Mouse (Mus musculus) left cerebral cortex, adult 2 months (tissue): ENCODE results near the gene Onecut1. TPM values are rescaled to one million over a fixed set of nuclear protein-coding genes. Genes with fewer than 3 reads are reported as not detected.

Experiments used
- DNase-seq, 2 experiments: peaks; one replicate each; pipeline ENCODE4 v3.0.0; 2021 to 2022; ENCODE audit warnings: low spot score in 2 of 2, mixed read lengths in 1 of 2; ENCODE audit errors: extremely low spot score in 1 of 2
- H3K27ac ChIP-seq: fragments of 200-600 bp; 2 replicates; pipeline ENCODE4 v1.8.1; 2022
- H3K4me3 ChIP-seq: fragments of 200-600 bp; 2 replicates; pipeline ENCODE4 v1.8.1; 2022
- CTCF ChIP-seq: fragments of 200-600 bp; IDR thresholded peaks from 2 replicates; pipeline ENCODE4 v1.8.1; 2022; ENCODE audit warnings: antibody characterized with exemption, mild to moderate bottlenecking, moderate library complexity
- intact Hi-C: fragments of 180-260 bp; cut with DNase I; formaldehyde crosslinking; loops from one replicate; pipeline ENCODE4 v1.15.1; 2025
- long read RNA-seq, 2 experiments: library from polyadenylated mRNA; stranded (forward); transcript quantifications; one replicate each; pipeline ENCODE4 v2.0.0; 2021; ENCODE audit warnings: borderline mapping rate in 2 of 2
- total RNA-seq, 2 experiments: library from RNA; stranded (reverse); gene quantifications; 2 replicates each; pipeline ENCODE4 v1.2.3; 2021

Gene Onecut1
- under 1 TPM; 0.14 to 0.29 TPM for total RNA-seq
- long read RNA-seq, experiment 1: 0 reads
- long read RNA-seq, experiment 2: 0 reads

DNA sequence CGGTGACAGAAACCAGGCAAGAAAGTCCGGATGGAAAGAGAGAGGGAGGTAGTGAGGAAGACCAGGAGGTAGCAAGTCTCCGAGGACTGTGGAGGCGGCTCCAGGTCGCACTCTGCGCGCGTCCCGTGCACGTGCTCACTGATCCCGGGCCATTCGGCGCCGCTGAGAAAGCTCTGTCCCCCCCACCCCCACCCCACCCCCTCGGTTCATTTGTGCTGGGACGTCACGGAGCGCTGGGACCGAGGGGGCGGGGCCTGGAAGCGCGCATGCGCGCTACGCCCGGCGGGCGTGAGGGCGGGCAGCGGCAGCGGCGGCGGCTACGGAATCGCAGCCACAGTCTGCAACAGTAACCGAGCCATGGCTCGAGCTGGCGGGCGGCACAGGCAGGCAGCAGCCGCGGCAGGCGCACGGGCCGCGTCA lies at the start of gene Onecut1:
TSS of gene Onecut1 (plus strand) at position 361 of the 420 bp plus-strand sequence.
- TF ChIP-seq CTCF: no peak
- no peak for DNase-seq
- intact Hi-C loops: no loop called here
- Histone ChIP-seq H3K27ac (no peak within 1 kb of the TSS), H3K4me3 (peak within 1 kb of the TSS; percentile 33)

- intact Hi-C loops: no loop called here
- Histone ChIP-seq H3K27ac (no peak overlapping the region), H3K4me3 (no peak overlapping the region)
- no peak for DNase-seq
- TF ChIP-seq CTCF: no peak
These were observed 41.8 kb upstream of the Onecut1 start for GRCm38 (mm10) chr9:74819736-74820511.

- DNase-seq: no peak
- no peak for TF ChIP-seq CTCF
- H3K27ac ChIP-seq: no peak overlapping the region
- intact Hi-C loops: no loop called here
- H3K4me3 ChIP-seq: no peak overlapping the region
These were observed 36.6 kb upstream of the Onecut1 start for GRCm38 (mm10) chr9:74825102-74825501.

DNA sequence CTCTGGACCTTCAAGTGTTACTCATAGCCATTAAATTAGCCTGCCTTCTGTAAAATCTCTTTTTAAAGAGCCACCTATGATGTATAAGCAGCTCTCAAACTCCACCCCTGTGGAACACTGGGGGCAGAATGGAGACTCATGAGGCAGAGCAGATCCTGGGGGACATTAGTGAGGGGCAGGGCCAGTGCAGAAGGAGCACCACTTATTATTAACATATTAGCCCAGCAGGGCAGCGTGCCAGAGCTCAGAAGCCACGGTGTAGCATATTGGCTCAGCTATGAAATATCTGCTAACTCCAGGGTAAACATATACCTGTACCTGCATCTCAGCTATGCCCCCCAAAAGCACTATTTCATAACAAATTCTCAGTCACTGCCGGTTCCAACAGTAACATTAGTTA lies 32.5 kb upstream of the Onecut1 start:
- DNase-seq: no peak
- intact Hi-C loops: no loop called here
- no peak for TF ChIP-seq CTCF
- no peak overlapping the region for H3K27ac ChIP-seq
- H3K4me3 ChIP-seq: no peak overlapping the region

DNA sequence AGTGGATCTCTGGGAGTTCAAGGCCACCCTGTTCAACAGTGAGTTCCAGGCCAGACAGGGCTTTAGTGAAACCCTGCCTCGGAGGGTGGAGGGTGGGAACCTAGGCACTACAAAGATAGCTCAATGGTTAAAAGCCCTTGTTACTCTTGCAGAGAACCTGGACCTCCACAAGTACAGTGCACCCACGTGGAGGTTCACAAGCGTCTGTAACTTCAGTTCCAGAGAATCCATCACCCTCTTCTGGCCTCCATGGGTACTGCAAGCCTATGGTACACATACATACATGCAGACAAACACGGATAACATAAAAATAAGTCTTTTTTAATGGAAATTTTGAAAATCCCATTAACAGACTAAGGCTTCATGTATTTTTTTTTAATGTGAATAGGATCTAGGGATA lies 18.8 kb upstream of the Onecut1 start:
- TF ChIP-seq CTCF: no peak
- Histone ChIP-seq H3K4me3 (no peak overlapping the region), H3K27ac (no peak overlapping the region)
- intact Hi-C loops: no loop called here
- no peak for DNase-seq

GRCm38 (mm10) chr9:74846867-74847830 lies 14.6 kb upstream of the Onecut1 start:
- no peak for TF ChIP-seq CTCF
- no peak for DNase-seq
- Histone ChIP-seq H3K27ac (no peak overlapping the region), H3K4me3 (no peak overlapping the region)
- intact Hi-C loops: no loop called here

GRCm38 (mm10) chr9:74848411-74849194 lies 13.1 kb upstream of the Onecut1 start:
- intact Hi-C loops: no loop called here
- DNase-seq: no peak
- H3K27ac ChIP-seq: no peak overlapping the region
- TF ChIP-seq CTCF: no peak
- H3K4me3 ChIP-seq: no peak overlapping the region

- Histone ChIP-seq H3K4me3 (no peak overlapping the region), H3K27ac (no peak overlapping the region)
- no peak for TF ChIP-seq CTCF
- intact Hi-C loops: no loop called here
- no peak for DNase-seq
These were observed 12.3 kb upstream of the Onecut1 start for GRCm38 (mm10) chr9:74849195-74849978.

DNA sequence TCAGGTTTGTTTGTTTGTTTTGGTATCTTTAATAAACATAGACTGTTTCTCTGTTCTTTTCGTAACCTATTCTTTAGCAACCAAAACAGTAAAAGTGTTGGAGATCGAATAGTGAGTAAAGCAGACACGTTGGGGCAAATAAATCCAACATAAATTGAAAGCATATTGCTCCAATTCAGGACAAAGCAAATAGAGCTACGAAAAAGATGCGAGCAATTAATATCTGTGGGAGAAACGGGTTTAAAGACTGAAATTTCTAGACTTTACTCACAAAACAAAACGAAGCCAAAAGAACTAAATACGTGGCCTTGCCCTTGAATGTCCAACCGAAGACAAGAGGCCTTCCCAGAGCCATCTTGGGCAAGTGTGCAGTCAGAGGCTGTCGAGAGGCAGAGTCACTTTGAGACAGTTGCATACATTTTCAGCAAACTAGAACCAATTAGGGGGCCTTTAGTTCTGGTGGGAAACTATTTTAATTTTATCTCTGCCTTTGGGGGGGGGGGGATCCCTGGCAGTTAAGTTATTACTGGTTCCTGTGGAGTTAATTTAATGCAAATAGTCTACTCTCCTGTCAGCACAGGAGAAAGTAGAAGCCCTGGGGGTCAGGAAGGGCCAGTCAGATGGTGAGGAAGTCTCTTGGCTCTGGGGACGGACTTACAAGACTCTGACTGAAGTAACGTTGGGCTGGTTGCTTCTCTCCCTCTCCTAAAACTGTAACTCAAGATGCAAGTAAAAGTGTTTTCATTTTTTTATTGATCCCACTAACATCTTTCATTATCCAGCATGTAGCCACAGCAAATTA lies 11.5 kb upstream of the Onecut1 start:
- Histone ChIP-seq H3K27ac (no peak overlapping the region), H3K4me3 (no peak overlapping the region)
- TF ChIP-seq CTCF: no peak
- intact Hi-C loops: no loop called here
- DNase-seq: no peak

GRCm38 (mm10) chr9:74850781-74851145 lies 11.0 kb upstream of the Onecut1 start:
- intact Hi-C loops: no loop called here
- no peak for TF ChIP-seq CTCF
- no peak for DNase-seq
- H3K27ac ChIP-seq: no peak overlapping the region
- H3K4me3 ChIP-seq: no peak overlapping the region
